Mouse (Mus musculus): ENCODE measurements around the gene Cdc73. TPM values are rescaled to one million over a fixed set of nuclear protein-coding genes. Genes with fewer than 3 reads are reported as not detected.

Cdc73 gene
- polyA plus RNA-seq, 2 experiments = 21.8 to 22.2 TPM

- ATAC-seq (ENCODE audit: low FRiP score, low read depth) (no peak), DNase-seq (ENCODE audit: low spot score) (no peak)
- Histone ChIP-seq H3K36me3 (ENCODE audit: control insufficient read depth, insufficient read depth, low read length) (peaks cover 12% of the 10 kb centered on the region), H3K9ac (ENCODE audit: low read depth, low read length, severe bottlenecking) (no peak overlapping the region), H3K27me3 (ENCODE audit: control insufficient read depth, insufficient read depth, low read length) (no peaks in the 10 kb centered on the region), H3K9me3 (ENCODE audit: control insufficient read depth, low read length) (no peaks in the 10 kb centered on the region), H3K4me1 (ENCODE audit: control insufficient read depth, insufficient read depth, low read length) (no peaks in the 10 kb centered on the region), H3K4me2 (replicated peaks; ENCODE audit: low read depth, low read length, severe bottlenecking) (no peak overlapping the region), H3K4me3 (replicated peaks; ENCODE audit: low read length) (no peak overlapping the region), H3K27ac (replicated peaks; ENCODE audit: low read depth, low read length) (no peak overlapping the region)
- TF ChIP-seq POLR2A (IDR thresholded peaks at IDR 0.05; ENCODE audit: borderline replicate concordance, extremely low read depth, insufficient read depth, insufficient read length) = no peak
- 21% methylated on average over 2 of the region's 2 CpGs for WGBS
Measured at GRCm38 (mm10) chr1:143619760-143620159, 82.9 kb downstream of the Cdc73 start.

- H3K4me1 ChIP-seq (ENCODE audit: control insufficient read depth, insufficient read depth, low read length) = no peaks in the 10 kb centered on the region
- no peak overlapping the region for H3K4me3 ChIP-seq (replicated peaks; ENCODE audit: low read length)
- ATAC-seq (ENCODE audit: low FRiP score, low read depth) (no peak), DNase-seq (ENCODE audit: low spot score) (no peak)
- no peak overlapping the region for H3K9ac ChIP-seq (ENCODE audit: low read depth, low read length, severe bottlenecking)
- 87% methylated on average over 2 of the region's 2 CpGs for WGBS
- H3K27ac ChIP-seq (replicated peaks; ENCODE audit: low read depth, low read length) = no peak overlapping the region
- no peak for TF ChIP-seq POLR2A (IDR thresholded peaks at IDR 0.05; ENCODE audit: borderline replicate concordance, extremely low read depth, insufficient read depth, insufficient read length)
- no peak overlapping the region for H3K4me2 ChIP-seq (replicated peaks; ENCODE audit: low read depth, low read length, severe bottlenecking)
- no peaks in the 10 kb centered on the region for H3K9me3 ChIP-seq (ENCODE audit: control insufficient read depth, low read length)
- H3K36me3 ChIP-seq (ENCODE audit: control insufficient read depth, insufficient read depth, low read length) = peaks cover 21% of the 10 kb centered on the region
- no peaks in the 10 kb centered on the region for H3K27me3 ChIP-seq (ENCODE audit: control insufficient read depth, insufficient read depth, low read length)
Measured at GRCm38 (mm10) chr1:143612901-143613300, 89.8 kb downstream of the Cdc73 start.

- no peak for DNase-seq (ENCODE audit: low spot score)
- ATAC-seq (ENCODE audit: low FRiP score, low read depth) = no peak
- Histone ChIP-seq H3K27ac (replicated peaks; ENCODE audit: low read depth, low read length) (no peak overlapping the region), H3K4me2 (replicated peaks; ENCODE audit: low read depth, low read length, severe bottlenecking) (no peak overlapping the region), H3K27me3 (ENCODE audit: control insufficient read depth, insufficient read depth, low read length) (no peaks in the 10 kb centered on the region), H3K4me3 (replicated peaks; ENCODE audit: low read length) (no peak overlapping the region), H3K4me1 (ENCODE audit: control insufficient read depth, insufficient read depth, low read length) (no peaks in the 10 kb centered on the region), H3K9me3 (ENCODE audit: control insufficient read depth, low read length) (no peaks in the 10 kb centered on the region), H3K36me3 (ENCODE audit: control insufficient read depth, insufficient read depth, low read length) (peaks cover 16% of the 10 kb centered on the region), H3K9ac (ENCODE audit: low read depth, low read length, severe bottlenecking) (no peak overlapping the region)
- TF ChIP-seq POLR2A (IDR thresholded peaks at IDR 0.05; ENCODE audit: borderline replicate concordance, extremely low read depth, insufficient read depth, insufficient read length) = no peak
- 81% methylated on average over 2 of the region's 2 CpGs for WGBS
Measured at GRCm38 (mm10) chr1:143608911-143609310, 93.8 kb downstream of the Cdc73 start.

- H3K27me3 ChIP-seq (ENCODE audit: control insufficient read depth, insufficient read depth, low read length) = no peaks in the 10 kb centered on the region
- H3K27ac ChIP-seq (replicated peaks; ENCODE audit: low read depth, low read length) = no peak overlapping the region
- H3K4me1 ChIP-seq (ENCODE audit: control insufficient read depth, insufficient read depth, low read length) = no peaks in the 10 kb centered on the region
- no peak overlapping the region for H3K9ac ChIP-seq (ENCODE audit: low read depth, low read length, severe bottlenecking)
- no peak for TF ChIP-seq POLR2A (IDR thresholded peaks at IDR 0.05; ENCODE audit: borderline replicate concordance, extremely low read depth, insufficient read depth, insufficient read length)
- no peak for ATAC-seq (ENCODE audit: low FRiP score, low read depth)
- WGBS = 78% methylated on average over 2 of the region's 2 CpGs
- no peak for DNase-seq (ENCODE audit: low spot score)
- H3K4me2 ChIP-seq (replicated peaks; ENCODE audit: low read depth, low read length, severe bottlenecking) = no peak overlapping the region
- H3K36me3 ChIP-seq (ENCODE audit: control insufficient read depth, insufficient read depth, low read length) = no peaks in the 10 kb centered on the region
- no peak overlapping the region for H3K4me3 ChIP-seq (replicated peaks; ENCODE audit: low read length)
- H3K9me3 ChIP-seq (ENCODE audit: control insufficient read depth, low read length) = peaks cover 3% of the 10 kb centered on the region; the same call in 1 of the 2 replicates
Measured at GRCm38 (mm10) chr1:143596864-143597263, 105.8 kb downstream of the Cdc73 start.

- DNase-seq (ENCODE audit: low spot score) (no peak), ATAC-seq (ENCODE audit: low FRiP score, low read depth) (no peak)
- Histone ChIP-seq H3K36me3 (ENCODE audit: control insufficient read depth, insufficient read depth, low read length) (no peaks in the 10 kb centered on the region), H3K9ac (ENCODE audit: low read depth, low read length, severe bottlenecking) (no peak overlapping the region), H3K4me2 (replicated peaks; ENCODE audit: low read depth, low read length, severe bottlenecking) (no peak overlapping the region), H3K4me1 (ENCODE audit: control insufficient read depth, insufficient read depth, low read length) (no peaks in the 10 kb centered on the region), H3K27me3 (ENCODE audit: control insufficient read depth, insufficient read depth, low read length) (no peaks in the 10 kb centered on the region), H3K27ac (replicated peaks; ENCODE audit: low read depth, low read length) (no peak overlapping the region), H3K9me3 (ENCODE audit: control insufficient read depth, low read length) (no peaks in the 10 kb centered on the region), H3K4me3 (replicated peaks; ENCODE audit: low read length) (no peak overlapping the region)
- 85% methylated on average over 10 of the region's 10 CpGs for whole genome bisulfite sequencing
- TF ChIP-seq POLR2A (IDR thresholded peaks at IDR 0.05; ENCODE audit: borderline replicate concordance, extremely low read depth, insufficient read depth, insufficient read length) = no peak
Measured at GRCm38 (mm10) chr1:143576824-143577543, 125.7 kb downstream of the Cdc73 start.
